Mouse (Mus musculus): ENCODE measurements around the gene Phox2b. TPM values are rescaled to one million over a fixed set of nuclear protein-coding genes. Genes with fewer than 3 reads are reported as not detected.

Phox2b gene
- total RNA-seq (2021), result not detected
- long read RNA-seq, experiment 1, result 0 reads
- long read RNA-seq, experiment 2, result 0 reads

- peak in 1 of 2 experiments; percentile 19 for DNase-seq
Measured at GRCm38 (mm10) chr5:67098733-67099323, at the start of gene Phox2b. Phox2b (minus strand) TSS chr5:67099301.

- DNase-seq, result no peak
Measured at GRCm38 (mm10) chr5:67142622-67143021, 43.5 kb upstream of the Phox2b start.

GRCm38 (mm10) chr5:67139052-67140015 lies 40.2 kb upstream of the Phox2b start:
- DNase-seq, result no peak

- DNase-seq, result no peak
Measured at GRCm38 (mm10) chr5:67138643-67139042, 39.5 kb upstream of the Phox2b start.

- DNase-seq, result no peak
Measured at GRCm38 (mm10) chr5:67134698-67135097, 35.6 kb upstream of the Phox2b start.

DNA sequence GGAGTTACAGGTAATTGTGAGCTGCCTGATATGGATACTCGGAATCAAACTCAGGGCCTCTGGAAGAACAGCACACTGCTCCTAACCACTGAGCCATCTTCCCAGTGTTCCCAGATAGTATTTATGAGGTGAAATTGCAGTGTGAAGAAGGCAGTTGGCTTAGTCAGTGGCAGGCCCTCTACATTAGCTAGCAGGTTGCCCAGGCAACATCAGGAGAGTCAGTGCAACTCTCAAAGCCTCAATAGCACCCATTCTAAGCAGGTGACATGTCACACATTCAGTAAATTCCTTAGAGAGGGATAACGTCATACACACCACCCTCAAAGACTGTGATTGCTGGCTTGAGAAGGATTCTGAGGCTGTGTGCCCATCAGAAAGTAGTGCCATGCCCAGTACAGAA lies 32.6 kb upstream of the Phox2b start:
- no peak for DNase-seq

- DNase-seq, result no peak
Measured at GRCm38 (mm10) chr5:67106261-67106660, 7.2 kb upstream of the Phox2b start.

DNA sequence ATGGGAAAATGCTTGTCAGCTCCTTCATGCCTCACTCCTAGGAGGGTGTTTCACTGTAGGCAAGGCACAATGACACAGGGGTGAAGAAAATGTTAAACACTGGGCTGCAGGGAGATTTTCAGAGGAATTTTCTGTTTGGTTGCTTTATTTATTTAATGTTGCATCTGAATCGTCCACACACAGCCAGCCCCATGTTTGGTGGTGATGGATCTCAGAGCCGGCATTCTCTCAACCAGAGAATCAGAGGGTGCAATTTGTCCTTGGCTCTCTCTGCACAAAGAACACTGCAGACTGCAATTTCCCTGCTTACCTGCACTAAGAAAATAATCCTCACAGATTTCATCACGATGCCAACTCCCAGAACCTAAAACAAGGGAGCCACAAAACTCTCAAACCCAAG lies 3.9 kb upstream of the Phox2b start:
- DNase-seq, result no peak

DNA sequence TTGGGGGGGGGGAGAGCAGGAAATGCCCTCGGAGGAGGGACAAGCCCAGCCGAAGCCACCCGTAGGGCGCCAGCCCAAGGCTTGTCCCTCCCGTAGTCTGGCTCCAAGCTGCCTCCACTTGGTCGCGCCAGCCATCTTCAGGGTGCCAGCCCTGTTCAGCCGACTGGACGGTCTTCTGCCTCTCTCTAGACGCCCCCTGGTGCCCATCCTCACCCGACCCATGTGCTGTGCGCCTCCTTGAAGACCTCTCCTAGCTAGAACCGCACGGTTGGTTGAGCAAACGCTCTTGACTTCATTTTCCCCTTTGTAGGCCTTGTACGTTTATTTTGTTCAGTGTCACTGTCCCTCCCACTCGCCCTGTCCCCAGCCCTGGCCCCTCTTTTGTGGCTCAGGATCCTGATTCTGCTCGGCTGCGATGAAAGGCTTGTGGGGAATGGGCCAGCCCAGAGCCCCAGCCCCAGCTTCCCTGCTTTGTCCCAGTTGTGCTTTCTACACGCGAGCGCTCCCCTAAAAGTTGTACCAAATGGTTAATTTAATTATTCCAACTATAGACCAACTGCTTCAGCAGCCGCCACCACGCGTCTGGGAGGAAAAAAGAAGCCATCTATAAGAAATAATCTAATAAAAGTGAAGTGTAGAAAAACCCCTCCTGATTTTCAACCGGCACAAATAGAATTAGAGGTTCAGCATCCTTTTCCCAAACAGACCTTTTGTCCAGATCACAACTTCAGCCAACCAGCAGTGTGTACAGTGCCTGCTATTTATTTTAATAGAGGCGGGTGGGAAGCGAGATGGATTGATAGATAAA lies 2.9 kb upstream of the Phox2b start:
- DNase-seq, result no peak

- peak in 1 of 2 experiments; percentile 5 for DNase-seq
Measured at GRCm38 (mm10) chr5:67101395-67101760, 2.3 kb upstream of the Phox2b start.

- peak in 1 of 2 experiments; percentile 5 for DNase-seq
Measured at GRCm38 (mm10) chr5:67100564-67101394, 1.7 kb upstream of the Phox2b start.

DNA sequence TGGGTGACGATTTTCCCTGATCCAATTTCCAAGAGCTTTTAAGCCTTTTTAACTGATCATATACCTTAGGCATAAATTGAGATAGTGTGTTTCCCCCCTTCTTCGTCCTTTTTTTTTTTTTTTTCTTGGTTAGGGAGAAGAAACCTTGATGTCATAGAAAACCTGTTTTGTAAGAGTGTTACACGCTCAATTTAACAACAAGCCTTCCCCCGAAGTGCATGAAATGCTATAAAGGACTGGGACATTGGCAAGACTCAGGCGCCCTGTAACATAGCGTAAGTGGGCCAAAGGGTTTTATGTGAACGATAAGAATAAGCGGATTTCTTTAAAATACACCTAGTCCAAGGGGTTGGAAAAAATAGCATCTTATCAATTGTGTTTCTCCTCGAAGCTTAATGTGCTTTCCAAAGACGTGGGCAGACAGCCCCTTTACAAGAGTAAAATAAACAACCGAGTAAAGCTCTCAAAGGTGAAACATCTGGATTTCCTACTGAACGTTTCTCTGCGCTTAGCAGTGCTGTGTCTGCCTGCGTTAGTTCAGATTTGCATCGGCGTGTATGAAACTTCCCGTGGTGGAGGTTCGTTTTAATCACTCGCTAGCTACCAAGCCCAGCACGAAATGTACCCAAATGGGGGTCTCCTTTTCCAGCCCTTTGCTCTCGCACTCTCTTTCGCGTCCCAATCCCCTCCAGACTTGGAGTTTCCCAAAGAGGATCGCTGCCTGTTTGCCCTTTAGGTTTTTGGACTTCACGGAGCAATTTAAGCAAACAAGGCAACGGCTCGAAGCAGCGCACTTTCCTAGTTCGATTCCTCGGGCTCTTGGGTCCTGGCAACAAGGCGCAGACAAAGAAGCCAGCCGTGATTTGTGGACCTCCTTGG lies 531 bp upstream of the Phox2b start:
- peak in 1 of 2 experiments; percentile 24 for DNase-seq

DNA sequence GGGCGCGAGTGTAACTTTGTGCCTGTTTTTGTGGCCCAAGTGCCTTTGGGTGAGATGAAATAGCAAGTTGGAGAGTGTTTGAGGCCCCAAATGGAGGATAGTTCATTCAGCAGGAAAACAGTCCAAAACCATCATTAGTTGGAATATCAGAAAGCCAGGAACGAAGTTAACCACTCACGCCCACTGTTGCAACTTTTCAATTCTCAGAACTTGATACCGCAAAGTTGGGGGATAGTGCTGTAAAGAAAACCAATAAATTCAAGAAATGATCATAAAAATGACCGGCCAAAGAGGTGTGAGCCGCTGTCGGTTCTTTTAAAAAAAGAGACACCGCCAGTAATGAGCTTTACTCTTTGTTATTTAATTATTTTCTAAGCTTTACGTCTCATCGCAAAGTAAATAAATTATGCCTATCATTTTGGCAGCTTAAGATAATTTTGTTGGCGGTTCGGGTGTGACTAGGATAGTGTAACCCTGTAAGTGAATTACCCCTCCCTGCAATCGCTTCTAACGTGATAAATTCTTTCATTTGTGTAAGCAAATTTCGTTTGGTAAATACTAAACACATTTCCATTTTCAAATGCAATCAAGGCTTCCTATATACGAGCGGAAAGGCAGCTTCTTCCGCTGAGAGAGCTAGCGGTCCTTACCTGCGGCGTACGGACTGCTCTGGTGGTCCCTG lies 909 bp downstream of the Phox2b start:
- DNase-seq, result no peak

- peak in 1 of 2 experiments; percentile 39 for DNase-seq
Measured at GRCm38 (mm10) chr5:67097106-67098050, 1.7 kb downstream of the Phox2b start.

DNA sequence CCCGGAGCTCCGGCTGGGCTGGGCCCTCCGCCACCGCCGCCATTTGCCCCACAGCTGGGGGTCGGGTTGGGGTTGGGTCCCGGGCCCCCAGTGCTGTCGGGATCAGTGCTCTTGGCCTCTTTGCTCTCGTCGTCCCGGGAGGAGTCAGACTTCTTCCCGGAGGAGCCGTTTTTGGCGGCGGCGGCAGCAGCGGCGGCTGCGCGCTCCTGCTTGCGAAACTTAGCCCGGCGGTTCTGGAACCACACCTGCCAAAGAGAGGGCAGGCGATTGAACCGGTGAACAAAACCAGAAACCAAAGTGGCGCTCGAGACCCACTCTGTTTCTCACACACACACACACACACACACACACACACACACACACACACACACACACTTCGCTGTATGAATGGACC lies 2.7 kb downstream of the Phox2b start:
- DNase-seq, result peak in 1 of 2 experiments; percentile 38

DNA sequence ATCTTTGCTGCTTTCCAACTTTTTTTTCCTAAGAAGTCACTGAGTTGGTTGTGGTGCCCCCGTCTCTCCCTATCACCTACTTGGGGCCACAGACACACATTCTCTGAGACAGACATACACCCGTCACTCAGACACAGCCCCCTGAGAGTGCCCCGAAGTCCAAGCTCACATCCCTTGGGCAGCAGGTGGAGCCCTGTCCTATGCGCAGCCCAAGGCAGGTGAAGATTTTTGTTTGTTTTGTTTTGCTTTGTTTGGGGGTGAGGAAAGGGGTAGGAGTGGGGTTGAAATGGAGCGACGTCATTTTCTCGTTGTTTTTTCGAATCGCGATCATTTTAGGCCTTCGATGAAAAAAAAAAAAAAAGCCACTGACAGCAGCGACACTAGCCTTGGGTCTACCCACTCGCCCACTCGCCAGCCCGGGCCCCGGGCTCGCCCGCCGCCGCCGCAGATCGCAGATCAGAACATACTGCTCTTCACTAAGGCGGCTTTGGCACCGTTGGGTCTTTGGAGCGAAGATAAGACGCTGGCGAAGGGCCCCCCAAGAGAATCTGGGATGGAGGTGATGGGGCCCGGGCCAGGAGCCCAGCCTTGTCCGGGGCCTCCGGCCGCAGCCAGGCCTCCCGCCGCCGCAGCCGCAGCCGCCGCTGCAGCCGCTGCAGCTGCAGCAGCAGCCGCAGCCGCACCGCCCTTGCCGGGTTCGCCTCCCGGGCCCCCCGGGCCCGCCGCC lies 3.3 kb downstream of the Phox2b start:
- peak in 1 of 2 experiments; percentile 19 for DNase-seq

GRCm38 (mm10) chr5:67095153-67095552 lies 3.9 kb downstream of the Phox2b start:
- DNase-seq, result peak in 1 of 2 experiments; percentile 25

GRCm38 (mm10) chr5:67093991-67094390 lies 5.1 kb downstream of the Phox2b start:
- no peak for DNase-seq
